Mouse (Mus musculus): Measurements from ENCODE around the gene Dock11. TPM values are rescaled to one million over a fixed set of nuclear protein-coding genes. Genes with fewer than 3 reads are reported as not detected.
A peak's percentile ranks its signal among the peaks of the same experiment; 100 is the strongest.

Dock11 gene
- total RNA-seq, 2 experiments from 2014 or later = 15.1 to 18.3 TPM

GRCm38 (mm10) chrX:36077164-36077563, 188.5 kb downstream of the Dock11 start:
- no peak for TF ChIP-seq CTCF (conservative IDR thresholded peaks at IDR 0.05)
- H3K27ac ChIP-seq = no peak overlapping the region
- H3K4me3 ChIP-seq = no peak overlapping the region
- no peak for DNase-seq (ENCODE audit: low spot score in 2 of 2)

DNA sequence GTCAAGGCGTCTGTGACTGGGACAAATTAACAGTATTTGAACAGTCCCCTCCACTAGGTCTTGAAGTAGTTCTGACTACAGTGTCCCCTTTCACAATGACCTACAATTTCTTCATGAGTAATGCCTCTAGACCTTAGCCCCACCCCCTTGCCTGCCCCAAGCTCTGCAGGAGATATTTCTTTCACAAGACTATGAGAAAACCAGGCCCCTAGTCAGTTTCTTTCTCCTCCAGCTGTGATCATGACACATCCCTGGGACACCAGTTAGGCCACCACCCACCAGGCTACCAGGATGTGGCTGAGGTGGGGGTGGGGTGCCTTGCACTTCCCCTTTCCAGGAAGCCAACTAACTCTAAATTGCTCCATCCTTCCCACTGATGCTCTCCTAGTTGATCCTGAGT, 194.3 kb downstream of the Dock11 start:
- H3K4me3 ChIP-seq = no peak overlapping the region
- no peak for TF ChIP-seq CTCF (conservative IDR thresholded peaks at IDR 0.05)
- H3K27ac ChIP-seq = no peak overlapping the region
- no peak for DNase-seq (ENCODE audit: low spot score in 2 of 2)

GRCm38 (mm10) chrX:36088464-36089256, 200.0 kb downstream of the Dock11 start:
- DNase-seq (ENCODE audit: low spot score in 2 of 2) = no peak
- no peak for TF ChIP-seq CTCF (conservative IDR thresholded peaks at IDR 0.05)
- no peak overlapping the region for H3K4me3 ChIP-seq
- no peak overlapping the region for H3K27ac ChIP-seq

DNA sequence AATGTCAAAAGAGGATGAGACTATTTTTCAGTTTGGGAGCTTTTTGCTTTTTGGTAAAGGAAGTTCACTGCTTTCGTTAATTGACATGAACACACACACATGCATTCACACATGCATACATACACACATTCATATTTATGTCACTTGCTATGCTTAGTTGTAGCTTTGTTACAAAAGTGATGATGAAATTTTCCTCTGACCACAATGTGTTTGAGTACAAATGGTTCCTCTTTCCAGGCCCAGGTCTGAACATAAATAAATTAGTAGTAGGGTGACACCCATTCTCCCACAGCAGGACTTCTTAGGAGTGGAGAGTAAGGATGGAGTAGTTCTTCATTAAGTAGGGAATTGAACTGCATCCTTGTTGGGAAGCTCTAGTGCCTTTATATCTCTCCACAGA, 212.3 kb downstream of the Dock11 start:
- no peak overlapping the region for H3K4me3 ChIP-seq
- no peak overlapping the region for H3K27ac ChIP-seq
- no peak for DNase-seq (ENCODE audit: low spot score in 2 of 2)
- TF ChIP-seq CTCF (conservative IDR thresholded peaks at IDR 0.05) = no peak

DNA sequence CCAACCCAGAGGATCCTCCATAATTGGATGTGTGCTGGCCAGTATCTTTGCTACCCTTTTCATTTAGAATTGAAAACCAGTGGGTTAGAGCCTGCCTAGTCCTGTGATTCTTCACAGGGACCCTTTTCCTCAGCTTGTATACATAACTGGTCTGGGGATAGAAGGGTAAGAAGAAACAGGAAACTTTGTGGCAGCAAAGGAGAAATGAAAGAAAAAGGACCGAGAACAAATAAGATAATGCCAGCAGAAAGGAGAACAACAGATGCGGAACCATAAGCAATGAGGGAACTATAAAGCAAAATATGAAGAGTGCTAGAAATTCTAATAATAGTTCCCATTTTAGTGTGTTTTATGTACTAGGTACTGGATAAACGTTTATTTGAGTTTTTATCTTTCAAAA, 212.7 kb downstream of the Dock11 start:
- Histone ChIP-seq H3K27ac (no peak overlapping the region), H3K4me3 (no peak overlapping the region)
- no peak for DNase-seq (ENCODE audit: low spot score in 2 of 2)
- no peak for TF ChIP-seq CTCF (conservative IDR thresholded peaks at IDR 0.05)

DNA sequence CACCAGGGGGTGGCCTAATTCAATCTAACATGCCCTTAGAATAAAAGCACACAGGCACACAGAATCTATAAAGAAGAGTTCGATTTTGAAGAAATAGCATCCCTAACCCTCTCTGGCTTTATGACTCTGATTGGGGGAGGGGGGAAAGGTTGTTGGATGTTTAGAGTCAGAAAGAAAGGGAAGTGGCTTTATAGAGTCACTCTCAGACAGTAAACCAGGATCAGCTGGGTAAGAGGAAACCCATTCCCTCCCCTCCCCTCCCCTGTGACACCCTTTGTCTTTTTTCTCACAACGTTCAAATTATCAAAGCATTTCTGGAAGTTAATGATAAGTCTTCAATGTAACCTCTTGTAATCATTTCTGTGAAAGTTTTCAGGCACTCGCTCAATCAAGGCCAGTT, 220.0 kb downstream of the Dock11 start:
- no peak for DNase-seq (ENCODE audit: low spot score in 2 of 2)

GRCm38 (mm10) chrX:36111622-36112421, 223.2 kb downstream of the Dock11 start, which contains the start of gene Il13ra1:
Il13ra1 (plus strand) TSS chrX:36112110.
- TF ChIP-seq CTCF (conservative IDR thresholded peaks at IDR 0.05) = no peak
- peak within 1 kb of the TSS; percentile 57 for H3K4me3 ChIP-seq
- no peak for DNase-seq (ENCODE audit: low spot score in 2 of 2)

More for the DNA sequence above, 220.0 kb downstream of the Dock11 start:
- TF ChIP-seq CTCF (conservative IDR thresholded peaks at IDR 0.05) = 0 out of 2 replicates have a peak, but pooled peaks have one; percentile 13
- Histone ChIP-seq H3K27ac (no peak overlapping the region), H3K4me3 (no peak overlapping the region)

DNA sequence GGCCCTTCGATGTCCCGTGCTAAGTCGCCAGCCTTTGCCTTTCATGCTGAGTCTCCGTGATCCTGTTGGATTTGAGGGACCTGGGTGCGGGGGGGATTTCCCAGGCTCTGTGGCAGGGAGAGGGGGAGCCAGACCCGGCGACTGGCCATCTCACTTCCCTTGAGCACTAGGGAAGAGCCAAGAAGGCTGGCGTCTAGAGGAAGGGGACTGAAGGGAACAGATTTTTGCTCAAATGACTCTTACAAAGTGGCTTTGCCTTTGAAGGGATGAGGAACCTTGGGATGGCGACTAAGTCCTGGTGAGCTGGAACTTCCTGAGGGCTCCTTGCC, 223.8 kb downstream of the Dock11 start:
- no peak for TF ChIP-seq CTCF (conservative IDR thresholded peaks at IDR 0.05)

More at GRCm38 (mm10) chrX:36111622-36112421, 223.2 kb downstream of the Dock11 start, which contains the start of gene Il13ra1:
- no peak within 1 kb of the TSS; the same call in 1 of the 2 replicates for H3K27ac ChIP-seq

GRCm38 (mm10) chrX:36115171-36115570, 226.5 kb downstream of the Dock11 start:
- Histone ChIP-seq H3K27ac (no peak overlapping the region), H3K4me3 (no peak overlapping the region)
- no peak for DNase-seq (ENCODE audit: low spot score in 2 of 2)
- no peak for TF ChIP-seq CTCF (conservative IDR thresholded peaks at IDR 0.05)

More for the DNA sequence above, 223.8 kb downstream of the Dock11 start:
- Histone ChIP-seq H3K27ac (no peak overlapping the region), H3K4me3 (peak overlapping the region; percentile 57)
- no peak for DNase-seq (ENCODE audit: low spot score in 2 of 2)

Other genes with a start within 250 kb of the Dock11 start
- gene Il13ra1, start 223.3 kb downstream of the Dock11 start, total RNA-seq (2021) = 1 to 10 TPM; 3.4 to 4.6 TPM

Measured in layer of hippocampus, adult 2 months (tissue).